Mouse (Mus musculus): ENCODE results near the gene Psmd8.
A peak's percentile ranks its signal among the peaks of the same experiment; 100 is the strongest.
"Not testable (repeated sequence)": the region's sequence is repeated elsewhere in the genome, so short reads cannot be mapped to it uniquely, and the experiment has no call there.

The Psmd8 gene

GRCm38 (mm10) chr7:29170066-29170754, 10.3 kb downstream of the Psmd8 start, which contains the start of the genes Ggn and Spred3:
Ggn (plus strand) TSS chr7:29170210.
Spred3 (minus strand) TSS chr7:29170411.
- peak; percentile 89 to 93 for DNase-seq

- peak; percentile 91 to 93 for DNase-seq
Observed at GRCm38 (mm10) chr7:29169231-29170065, 11.1 kb downstream of the Psmd8 start.

- DNase-seq, result peak; percentile 28 to 35
Observed at GRCm38 (mm10) chr7:29168791-29169230, 11.7 kb downstream of the Psmd8 start.

GRCm38 (mm10) chr7:29168121-29168695, 12.3 kb downstream of the Psmd8 start:
- no peak for DNase-seq

GRCm38 (mm10) chr7:29167656-29168055, 12.8 kb downstream of the Psmd8 start:
- no peak for DNase-seq

GRCm38 (mm10) chr7:29162750-29163525, 17.6 kb downstream of the Psmd8 start:
- peak; percentile 79 to 86 for DNase-seq

GRCm38 (mm10) chr7:29162294-29162693, 18.2 kb downstream of the Psmd8 start:
- DNase-seq, result no peak

GRCm38 (mm10) chr7:29158264-29158663, 22.2 kb downstream of the Psmd8 start:
- DNase-seq, result no peak

- peak; percentile 87 to 93 for DNase-seq
Observed at GRCm38 (mm10) chr7:29155838-29156782, 24.4 kb downstream of the Psmd8 start, which contains the start of gene Fam98c. Fam98c (minus strand) TSS chr7:29156234.

GRCm38 (mm10) chr7:29155196-29155837, 25.2 kb downstream of the Psmd8 start:
- DNase-seq, result peak; percentile 92 to 95

- DNase-seq, result no peak
Observed at GRCm38 (mm10) chr7:29154018-29154720, 26.3 kb downstream of the Psmd8 start.

GRCm38 (mm10) chr7:29151486-29151885, 29.0 kb downstream of the Psmd8 start:
- no peak for DNase-seq

- DNase-seq, result no peak
Observed at GRCm38 (mm10) chr7:29148771-29149170, 31.7 kb downstream of the Psmd8 start.

GRCm38 (mm10) chr7:29146625-29147367, 33.7 kb downstream of the Psmd8 start:
- no peak for DNase-seq

GRCm38 (mm10) chr7:29144006-29144405, 36.5 kb downstream of the Psmd8 start:
- DNase-seq, result no peak

GRCm38 (mm10) chr7:29141416-29141815, 39.1 kb downstream of the Psmd8 start:
- DNase-seq, result no peak

- not testable (repeated sequence) for DNase-seq
Observed at GRCm38 (mm10) chr7:29139237-29139636, 41.3 kb downstream of the Psmd8 start.

- peak in 1 of 2 experiments; percentile 35 for DNase-seq
Observed at GRCm38 (mm10) chr7:29137429-29137828, 43.1 kb downstream of the Psmd8 start.

GRCm38 (mm10) chr7:29134693-29135386, 45.7 kb downstream of the Psmd8 start, which contains the start of gene Rasgrp4:
Rasgrp4 (plus strand) TSS chr7:29134851.
- peak; percentile 51 to 69 for DNase-seq
